Mouse (Mus musculus) adrenal gland, postnatal 14 days (tissue): ENCODE data around the gene Mcts2. TPM values are rescaled to one million over a fixed set of nuclear protein-coding genes. Genes with fewer than 3 reads are reported as not detected.

Source experiments
- DNase-seq: peaks from one replicate; pipeline ENCODE4 v3.0.0; 2021; ENCODE audit warnings: mixed read lengths
- total RNA-seq: library from RNA; stranded (reverse); gene quantifications from 2 replicates; pipeline ENCODE4 v1.2.3, GENCODE M21; 2021

Gene Mcts2
- total RNA-seq, 1 experiment from 2014 or later = 26.6 TPM

DNA sequence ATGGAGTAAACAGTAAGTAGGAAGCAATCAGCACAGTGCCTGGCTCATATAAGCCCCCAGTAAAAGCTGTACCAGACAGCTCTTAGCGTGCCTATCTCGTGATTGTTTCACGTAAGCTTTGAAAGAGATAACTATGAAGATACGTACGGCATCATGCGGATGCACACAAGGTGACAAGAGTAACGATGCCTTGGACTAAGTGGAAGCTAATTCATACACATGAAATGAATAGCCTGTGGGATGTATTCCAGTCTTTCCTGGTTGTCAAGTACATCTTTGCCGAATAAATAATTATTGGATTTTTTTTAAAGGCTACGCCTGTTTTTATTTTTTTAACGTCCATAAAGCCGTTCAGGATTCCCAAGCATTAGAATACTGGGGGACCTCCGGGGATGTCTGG, 436 bp upstream of the Mcts2 start:
- no peak for DNase-seq

DNA sequence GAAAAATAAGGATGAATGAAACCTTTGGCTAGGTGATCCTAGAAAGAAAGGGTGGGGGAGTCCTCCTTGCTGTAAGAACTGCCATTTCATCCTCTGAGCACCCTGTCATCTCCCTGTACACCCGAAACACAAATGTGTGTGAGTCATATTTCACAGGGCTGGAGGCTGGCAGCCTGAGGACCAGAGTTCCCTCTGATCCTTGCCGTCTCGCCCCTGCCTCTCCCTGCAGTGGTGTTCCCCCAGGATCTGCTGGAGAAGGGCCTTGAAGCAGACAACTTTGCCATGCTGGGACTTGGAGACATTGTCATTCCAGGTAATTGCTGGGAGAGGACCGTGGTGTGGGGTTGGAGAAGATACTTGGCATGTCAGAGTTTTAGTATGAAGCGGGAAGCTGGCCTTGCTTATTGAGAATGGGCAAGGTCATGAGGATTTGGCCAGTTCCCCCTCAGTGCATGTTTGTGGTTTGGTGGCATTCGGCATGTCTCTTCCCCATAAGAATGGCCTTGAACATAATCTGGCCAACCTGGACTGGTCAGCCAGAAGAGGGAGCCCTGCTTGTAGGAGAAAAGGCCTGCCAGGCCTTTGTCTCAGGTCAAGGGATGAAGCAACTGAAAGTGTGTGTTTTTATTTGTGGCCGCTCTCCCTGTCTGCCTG, 4.9 kb downstream of the Mcts2 start:
- DNase-seq = peak; percentile 75

DNA sequence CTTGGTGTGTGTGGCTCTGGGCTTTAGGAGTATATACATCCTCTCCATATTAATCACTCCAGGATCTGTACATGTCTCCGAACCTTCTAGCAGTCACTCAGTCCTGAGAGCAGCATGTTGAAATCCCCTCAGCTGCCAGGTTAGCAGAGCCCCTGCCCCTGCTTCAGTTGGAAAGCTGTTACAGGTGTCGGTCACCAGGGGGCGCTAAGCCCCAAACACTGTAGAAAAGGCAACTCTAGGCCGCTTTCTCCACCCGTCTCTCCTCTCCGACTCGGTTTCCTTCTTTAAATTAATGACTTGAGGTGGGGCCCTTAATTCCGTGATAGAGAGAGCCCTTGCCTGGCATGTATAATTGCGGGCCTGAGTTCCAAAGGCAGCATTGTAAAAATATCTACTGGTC, 6.4 kb downstream of the Mcts2 start:
- DNase-seq = peak; percentile 83

DNA sequence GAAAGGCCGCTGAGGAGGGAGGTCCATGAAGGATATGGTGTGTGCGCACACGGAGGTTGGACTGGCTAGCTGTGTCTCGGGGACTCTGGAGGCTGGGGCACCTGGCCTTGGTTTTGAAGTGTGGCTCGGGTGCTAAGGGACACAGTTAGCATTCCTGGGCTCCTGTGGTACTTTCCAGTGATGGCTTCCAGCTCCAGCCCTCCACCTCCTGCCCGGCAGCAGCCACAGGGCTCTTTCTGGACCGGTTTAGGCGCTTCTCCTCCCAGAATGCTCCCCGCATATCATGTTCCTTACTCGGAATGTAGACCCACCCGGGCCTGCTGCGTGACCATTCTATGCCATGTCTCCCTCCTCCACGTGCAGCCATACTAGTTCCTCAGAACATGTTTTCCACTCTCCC, 6.9 kb downstream of the Mcts2 start:
- DNase-seq = no peak

DNA sequence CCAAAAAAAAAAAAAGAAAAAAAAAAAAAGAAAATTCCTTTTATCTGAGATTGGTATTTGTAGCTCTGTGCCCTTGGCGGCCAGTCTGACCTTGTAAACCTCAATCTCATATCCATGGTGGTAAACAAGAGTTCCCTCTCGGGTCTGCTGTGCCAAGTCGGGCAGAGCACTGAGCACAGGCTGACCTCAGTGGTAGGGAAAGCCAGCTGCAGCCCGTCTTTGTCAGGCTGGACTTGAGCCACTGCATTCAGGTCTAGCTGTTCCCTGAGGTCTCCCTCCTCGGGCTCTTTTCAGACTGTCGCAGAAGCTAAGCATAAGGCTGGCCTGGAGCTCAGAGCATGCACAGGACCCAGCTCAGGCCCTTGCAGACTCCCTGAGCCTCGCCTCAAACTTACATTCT, 7.9 kb downstream of the Mcts2 start:
- DNase-seq = peak; percentile 83

DNA sequence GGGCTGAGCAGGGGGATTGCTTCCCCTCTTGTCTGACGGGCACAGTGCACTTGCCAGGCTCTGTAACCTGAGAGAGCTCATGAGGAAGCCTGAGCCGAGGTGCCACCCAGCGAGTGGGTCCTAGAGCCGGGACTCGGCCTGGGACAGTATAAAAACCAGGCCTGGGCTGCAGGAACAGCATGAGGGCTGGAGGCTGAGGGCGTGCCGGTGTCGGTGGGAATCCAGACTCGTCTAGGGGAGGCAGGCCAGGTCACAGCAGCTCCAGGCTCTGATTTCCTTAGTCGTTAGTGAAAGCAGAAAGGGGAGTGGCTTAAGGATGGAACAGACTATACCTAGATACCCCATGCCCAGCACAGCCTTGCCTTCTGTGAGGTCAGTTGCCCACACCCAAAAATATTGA, 9.2 kb downstream of the Mcts2 start:
- no peak for DNase-seq

DNA sequence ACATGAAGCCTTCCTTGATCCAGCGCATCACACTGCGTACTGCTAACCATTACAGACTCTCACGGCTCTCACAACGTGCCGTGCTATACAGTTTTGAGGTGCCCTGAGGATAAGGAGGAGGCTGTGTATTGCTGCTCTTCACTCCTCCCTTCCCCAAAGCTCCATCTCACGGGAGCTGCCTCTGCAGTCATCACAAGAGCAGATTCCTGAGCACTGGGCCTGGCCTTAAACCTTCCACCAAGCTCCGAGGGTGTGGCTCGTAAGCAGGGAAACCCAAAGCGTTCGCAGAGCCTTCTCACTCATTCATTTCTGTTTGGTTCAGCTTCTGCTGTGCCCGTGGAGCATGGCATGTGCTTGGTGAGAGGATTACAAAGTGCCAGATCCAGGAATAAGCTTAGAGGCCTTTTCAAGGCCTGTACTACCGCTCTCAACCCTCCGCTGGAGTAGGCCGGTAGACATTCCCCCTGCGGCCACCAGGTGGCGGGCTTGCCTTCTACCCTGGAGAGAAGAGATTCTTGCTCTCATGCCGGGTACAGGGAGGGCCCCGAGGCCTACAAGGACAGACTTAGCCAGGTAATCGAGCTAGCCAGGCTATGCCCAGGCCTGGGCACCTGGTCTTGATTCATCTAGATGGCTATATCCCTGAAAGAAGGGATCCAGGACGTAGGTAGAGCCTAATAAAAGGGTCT, 9.8 kb downstream of the Mcts2 start:
- peak; percentile 97 for DNase-seq

DNA sequence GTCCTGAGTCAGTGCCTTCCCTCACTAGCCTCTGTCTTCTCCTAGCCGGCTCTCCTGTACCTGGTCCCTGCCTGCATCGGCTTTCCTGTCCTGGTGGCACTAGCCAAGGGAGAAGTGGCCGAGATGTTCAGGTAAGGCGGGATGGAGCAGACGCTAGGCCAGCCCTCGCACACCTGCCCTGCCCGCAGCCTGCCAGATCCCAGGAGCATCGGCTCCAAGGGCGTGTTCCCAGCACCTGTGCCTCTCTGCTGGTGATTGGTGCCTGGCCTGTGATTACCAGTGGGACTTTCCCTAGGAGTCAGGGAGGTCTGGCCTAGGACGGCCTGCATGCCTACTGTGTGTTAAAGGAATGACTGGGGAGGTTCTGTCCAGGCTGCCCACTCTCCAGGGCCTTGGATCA, 13.3 kb downstream of the Mcts2 start:
- DNase-seq = no peak

DNA sequence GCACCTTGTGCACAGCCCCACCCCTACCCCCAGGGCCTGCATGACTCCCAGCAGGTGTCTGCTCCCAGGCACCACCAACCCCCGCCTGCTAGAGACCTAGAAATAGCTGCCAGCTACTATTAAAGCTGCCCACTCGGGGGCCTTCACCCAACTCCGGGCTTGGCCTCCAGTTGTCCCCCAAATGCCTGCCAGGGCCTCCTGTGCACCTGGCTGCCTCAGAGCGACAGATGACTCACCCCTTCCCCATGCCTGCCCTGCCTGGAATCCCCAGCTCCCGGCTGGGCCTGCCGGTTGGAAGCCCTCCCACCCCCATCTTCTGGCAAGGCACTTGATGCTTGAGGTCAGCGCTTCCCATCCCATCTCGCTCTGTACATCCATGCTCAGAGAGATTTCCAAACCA, 13.9 kb downstream of the Mcts2 start:
- no peak for DNase-seq

DNA sequence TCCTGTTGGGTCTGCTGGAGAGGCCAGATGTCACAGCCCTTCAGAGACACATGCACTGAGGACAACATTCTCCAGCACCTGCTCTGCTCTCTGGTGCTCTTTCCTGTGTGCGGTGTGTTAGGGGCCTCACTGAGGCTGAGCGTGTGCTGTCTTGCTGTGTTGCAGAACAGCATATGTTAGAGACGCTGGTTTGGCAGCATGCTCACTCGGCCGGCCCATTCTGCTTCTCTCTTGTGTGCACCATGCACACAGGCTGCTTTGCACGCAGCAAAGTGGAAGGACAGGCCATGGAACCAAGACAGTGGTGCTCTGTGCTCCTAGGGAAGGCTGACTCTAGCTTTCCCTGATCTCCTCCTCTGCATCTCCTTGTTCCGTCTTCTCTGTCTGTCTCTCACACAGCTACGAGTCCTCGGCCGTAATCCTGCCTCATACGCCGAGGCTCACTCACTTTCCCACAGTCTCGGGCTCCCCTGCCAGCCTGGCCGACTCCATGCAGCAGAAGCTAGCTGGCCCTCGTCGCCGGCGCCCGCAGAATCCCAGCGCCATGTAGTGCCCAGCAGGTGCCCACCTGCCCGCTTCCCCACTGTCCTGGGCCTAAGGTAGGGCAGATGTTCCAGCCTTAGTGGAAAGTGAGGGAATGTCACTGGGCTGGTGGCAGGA, 16.9 kb downstream of the Mcts2 start:
- no peak for DNase-seq

DNA sequence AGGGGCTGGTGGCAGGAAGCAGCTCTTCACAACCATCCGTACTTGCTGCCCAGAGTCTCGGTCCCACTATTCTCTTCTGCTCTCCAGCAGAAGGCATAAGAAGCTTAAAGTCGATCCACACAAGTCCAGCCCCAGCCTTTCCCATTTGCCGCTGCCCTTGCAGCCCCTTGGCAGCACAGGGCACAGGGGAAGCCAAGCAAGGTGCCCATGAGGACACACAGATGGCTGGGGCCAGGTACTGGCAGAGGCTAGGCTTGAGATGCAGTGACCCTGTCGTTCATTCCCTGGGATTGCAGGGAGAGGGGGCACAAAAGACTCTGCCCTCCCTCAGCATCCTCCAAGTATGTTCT, 17.4 kb downstream of the Mcts2 start:
- DNase-seq = no peak

DNA sequence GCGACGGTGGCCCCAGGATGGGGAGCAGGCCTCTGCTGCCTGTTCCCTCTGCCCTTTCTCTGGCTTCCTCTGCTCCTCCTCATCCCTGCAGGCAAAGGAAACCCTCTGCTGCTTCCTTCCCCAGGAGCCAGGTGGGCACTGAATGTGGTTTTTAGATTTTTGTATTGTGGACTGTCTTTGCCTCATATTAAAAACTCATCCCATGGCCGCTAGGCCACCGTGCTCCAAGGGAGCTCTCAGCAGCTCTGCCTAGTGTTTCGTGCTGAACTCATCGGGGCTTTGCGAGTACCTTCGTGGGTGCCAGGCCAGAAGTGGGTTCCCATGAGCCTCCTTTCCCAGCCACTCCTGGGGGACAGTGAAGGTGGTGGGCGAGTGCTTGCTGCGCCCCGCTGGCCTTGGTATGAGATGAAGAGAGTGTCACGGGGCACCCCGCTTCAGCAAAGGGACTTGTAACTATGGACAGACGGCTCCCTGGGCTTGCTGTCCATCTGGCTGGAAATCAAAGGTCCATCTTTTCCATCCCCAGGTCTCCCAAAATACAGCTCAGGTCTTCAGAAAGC, 18.1 kb downstream of the Mcts2 start:
- no peak for DNase-seq

DNA sequence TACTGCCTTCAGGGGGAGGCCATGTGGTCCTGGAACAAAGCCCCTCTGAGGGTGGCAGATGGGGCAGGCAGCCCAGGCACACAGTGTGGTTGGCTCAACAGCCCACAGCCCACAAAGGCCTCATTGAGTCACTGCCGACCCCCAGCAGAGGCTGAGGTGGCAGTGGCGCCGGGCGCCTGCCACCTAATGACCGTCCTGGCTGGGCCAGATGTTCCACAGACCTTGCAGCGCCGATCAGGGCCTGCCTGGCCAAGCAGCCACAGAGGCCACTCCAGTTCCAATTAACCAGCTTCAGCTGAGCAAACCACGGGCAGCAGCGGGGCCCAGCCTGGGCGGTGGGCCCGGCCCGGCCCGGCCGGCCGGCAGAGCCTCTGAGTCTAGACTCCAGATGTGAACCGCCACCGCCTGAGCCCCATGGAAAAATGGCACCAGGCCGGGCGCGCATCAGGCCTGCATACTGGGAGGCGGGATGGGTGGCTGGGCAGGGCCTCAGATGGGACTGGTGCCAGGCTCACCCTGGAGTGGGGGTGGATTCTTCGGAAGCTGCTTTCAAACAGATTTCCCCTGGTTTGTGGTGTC, 19.2 kb downstream of the Mcts2 start:
- peak; percentile 81 for DNase-seq

DNA sequence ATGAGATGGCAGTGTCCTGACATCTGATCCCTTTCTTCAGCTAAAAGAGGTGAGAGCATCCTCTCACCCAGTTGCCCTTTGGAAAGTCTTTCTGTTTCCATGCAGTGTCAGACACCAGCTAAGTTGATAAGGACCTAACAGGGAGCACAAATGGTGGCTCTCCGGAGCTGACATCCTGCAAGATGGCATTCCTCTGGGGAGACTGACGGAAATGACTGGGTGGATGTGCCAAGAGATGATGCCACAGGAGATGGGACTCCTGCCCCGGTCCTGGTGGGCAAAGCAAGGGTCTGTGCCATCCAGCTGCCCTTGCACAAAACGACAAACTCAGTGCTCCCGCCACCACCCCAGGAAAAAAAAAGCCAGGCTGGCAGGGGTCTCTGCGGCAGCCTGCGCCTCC, 20.4 kb downstream of the Mcts2 start:
- DNase-seq = no peak

DNA sequence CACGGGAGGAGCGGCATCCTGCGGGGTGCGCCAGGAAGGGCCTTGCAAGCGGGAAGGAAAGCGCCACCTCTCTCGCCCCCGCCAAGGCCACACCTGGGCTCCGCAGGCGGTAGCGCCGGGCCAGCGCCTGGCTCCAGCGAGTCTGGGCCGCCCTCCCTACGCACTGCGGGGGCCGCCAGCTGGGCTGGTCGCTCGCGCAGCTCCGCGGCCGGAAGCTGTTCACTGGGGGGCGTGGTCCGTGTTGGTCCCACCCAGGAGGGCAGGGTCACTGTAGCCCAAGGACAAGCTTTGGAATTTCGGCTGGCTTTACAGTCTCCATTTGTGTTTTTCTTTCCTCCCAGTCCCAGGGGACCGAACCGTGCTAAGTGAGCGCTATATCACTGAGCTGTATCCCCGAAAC, 20.8 kb downstream of the Mcts2 start:
- DNase-seq = peak; percentile 97

DNA sequence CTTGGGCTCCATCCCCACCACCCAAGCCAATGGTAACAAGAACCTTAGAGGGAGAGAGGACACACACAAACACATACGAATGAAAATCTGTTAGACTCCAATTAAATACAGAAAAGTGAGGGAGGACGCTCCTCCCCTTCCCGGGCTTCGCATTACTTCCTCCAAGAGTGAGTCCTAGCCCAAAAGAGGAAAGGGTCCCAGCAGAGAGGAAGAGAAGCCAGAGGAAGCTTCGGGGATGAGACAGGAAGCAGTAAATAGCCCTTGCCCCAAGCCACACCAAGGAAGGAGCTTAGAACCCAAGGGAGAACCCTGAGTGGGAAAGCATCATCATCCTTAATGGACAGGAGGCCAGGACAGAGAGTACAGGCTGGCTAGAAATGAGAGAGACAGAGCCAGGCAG, 22.2 kb downstream of the Mcts2 start:
- no peak for DNase-seq

DNA sequence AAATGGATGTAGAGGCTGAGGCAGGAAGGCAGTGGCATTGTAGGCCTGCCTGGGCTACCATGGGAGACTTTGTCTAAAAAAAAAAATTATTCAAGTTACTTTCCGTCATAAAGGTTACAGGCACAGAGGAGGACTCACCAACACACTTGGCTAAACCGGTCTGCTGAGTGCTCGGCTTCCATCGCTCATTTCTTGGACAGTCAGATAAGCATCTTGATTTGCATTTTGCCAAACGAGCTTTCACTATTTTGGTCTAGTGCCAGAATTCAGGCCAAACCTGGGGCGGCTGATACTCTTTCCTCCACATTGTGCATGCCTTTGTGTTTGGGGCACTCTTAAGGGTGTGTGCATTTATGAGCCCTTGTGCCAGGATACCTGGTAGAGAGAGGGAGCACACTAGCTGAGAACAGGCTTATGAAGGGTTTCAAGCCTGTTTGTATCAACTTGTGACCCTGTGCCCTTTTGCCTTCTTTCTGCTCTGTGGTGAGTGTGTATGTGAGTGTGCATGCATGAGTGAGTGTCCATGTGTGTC, 29.5 kb downstream of the Mcts2 start:
- no peak for DNase-seq

DNA sequence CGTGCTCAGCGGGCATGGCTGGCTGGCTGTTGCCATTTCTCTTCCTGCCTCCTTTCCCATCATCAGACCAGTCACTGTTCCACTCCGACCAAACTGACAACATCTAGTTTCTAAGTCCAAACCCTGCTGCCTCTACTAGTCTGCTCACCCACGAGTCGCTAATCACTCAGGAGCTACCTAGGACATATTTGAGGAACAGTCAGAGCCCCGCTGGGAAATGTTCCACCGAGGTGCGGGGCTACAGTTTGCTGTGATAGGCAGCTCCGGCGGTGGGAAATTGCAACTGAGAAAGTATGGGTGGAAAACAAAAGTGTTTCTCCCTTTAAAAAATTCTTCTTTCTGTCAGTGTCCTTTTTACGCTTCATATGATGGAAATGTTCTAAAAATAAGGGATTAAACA, 30.8 kb downstream of the Mcts2 start:
- no peak for DNase-seq

DNA sequence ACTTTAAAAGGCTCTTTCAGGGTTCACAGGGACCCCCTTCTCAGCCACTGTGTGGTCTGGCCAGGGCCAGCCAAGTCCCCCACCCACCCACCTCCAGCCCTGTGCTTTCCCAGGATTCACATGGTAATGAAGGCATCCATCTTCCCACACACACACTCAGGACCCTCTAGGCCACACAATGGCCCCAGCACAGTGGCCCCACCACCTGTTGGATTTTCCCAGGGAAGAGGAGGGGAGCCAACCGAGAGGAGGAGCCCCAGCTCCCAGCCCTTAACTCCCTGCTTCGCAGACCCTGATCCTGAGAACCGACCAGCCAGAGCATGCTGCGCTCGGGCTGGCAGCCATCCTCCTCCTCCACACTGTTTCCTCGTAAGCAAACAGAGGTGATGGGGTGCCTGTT, 31.2 kb downstream of the Mcts2 start:
- DNase-seq = no peak

DNA sequence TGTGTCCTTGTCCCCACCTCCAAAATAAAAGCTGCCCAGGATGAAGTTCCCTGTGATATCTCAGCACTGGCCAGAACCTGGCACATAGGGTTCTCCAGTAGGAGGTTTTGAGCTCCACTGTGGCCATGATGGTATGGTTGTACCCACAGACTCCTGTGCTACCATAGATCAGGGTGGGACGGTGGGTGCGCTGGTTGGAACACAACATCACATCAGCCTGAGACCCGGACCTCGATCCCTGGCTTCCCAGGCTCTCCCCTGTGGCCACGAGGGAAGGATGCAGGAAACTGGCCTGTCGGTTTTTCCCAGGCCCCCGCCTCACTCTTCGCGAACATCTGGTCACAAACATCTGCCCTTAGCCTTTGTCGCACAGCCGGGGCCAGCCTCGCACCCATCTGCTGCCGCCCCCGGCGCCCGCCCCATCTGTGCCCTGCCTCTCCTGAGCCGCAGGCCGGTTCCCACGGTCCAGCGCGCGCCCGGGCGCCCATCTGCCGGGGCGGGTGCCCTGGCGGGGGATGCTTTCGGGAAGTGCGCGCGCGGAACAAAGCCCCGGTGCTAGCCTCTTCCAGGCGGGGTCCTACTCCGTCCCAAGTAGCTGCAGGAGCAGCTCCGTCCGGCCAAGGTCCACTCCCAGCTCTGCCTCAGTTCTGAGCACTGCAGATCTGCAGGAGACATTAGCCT, 37.0 kb downstream of the Mcts2 start:
- DNase-seq = peak; percentile 71

DNA sequence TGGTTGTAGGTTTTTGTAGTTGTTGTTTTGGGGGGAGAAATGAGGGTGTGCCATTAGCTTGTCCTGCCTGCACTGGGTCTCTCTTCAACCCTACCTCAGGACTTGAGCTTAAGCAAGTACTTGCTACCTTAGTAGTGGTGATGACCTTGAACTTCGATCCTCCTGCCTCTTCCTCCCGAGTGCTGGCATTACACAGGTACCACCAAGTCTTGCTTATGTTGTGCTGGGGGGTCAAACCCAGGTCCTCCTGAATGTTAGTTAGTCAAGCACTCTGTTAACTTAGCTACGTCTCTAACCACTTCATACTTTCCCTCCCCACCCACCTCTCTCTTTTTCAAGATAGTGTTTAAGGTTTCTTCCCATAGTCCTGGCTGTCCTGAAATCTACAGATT, 37.5 kb downstream of the Mcts2 start:
- DNase-seq = no peak

DNA sequence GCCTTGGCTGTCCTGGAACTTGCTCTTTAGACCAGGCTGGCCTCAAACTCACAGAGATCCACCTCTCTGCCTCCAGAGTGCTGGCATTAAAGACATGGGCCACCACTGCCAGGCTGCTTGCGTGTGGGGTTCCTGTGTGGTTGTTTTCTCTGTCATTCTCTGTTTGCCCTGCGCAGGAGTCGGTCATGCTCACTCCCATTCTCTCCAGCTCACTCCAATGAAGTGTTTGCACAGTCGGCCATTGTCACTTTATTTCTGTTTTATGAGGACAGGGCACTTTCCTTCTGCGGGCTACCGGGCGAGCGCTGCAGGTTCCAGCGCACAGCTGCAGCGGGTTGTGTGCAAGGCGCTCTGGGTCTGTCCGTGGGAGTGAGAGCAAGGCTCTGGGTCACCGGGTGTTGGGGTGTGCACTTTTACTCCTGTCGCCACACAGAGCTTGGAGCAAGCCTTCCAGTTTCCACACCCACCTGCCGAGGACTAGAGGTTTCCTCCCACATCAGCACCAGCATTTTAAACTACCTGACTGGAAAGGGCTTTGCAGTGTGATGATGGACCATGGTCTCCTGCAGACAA, 38.4 kb downstream of the Mcts2 start:
- DNase-seq = no peak
